Mouse (Mus musculus): Measurements from ENCODE around the gene 1700067K01Rik.
"Not testable (repeated sequence)": the region's sequence is repeated elsewhere in the genome, so short reads cannot be mapped to it uniquely, and the experiment has no call there.

1700067K01Rik gene

DNA sequence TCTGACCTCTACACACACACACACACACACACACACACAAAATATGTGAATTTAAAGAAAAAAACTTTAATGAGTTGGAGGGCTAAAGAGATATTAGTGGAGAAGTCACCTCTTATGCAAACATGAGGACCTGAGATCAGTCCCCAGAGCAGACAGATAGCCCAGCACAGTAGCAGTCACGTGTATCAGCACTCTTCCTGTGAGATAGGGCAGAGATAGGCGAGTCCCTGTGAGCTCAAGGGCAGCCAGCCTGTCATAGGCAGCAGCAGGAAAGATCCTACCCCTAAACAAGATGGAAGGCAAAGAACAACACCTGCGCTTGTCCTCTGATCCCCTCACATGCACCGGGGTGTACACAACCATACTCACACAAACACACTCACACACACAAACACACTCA lies 18.9 kb upstream of the 1700067K01Rik start:
- no peak for DNase-seq (ENCODE audit: extremely low read depth, low read depth, low spot score)

DNA sequence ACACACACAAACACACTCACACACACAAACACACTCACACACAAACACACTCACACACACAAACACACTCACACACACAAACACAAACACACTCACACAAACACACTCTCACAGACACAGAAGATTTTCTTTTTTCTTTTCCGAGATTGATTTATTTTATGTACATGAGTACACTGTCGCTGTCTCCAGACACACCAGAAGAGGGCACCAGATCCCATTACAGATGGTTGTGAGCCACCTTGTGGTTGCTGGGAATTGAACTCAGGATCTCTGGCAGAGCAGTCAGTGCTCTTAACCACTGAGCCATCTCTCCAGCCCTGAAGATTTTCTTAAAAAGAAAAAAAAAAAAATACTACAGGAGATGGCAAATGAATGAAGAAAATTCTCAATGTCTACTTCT lies 18.1 kb upstream of the 1700067K01Rik start:
- DNase-seq (ENCODE audit: extremely low read depth, low read depth, low spot score) = not testable (repeated sequence)

DNA sequence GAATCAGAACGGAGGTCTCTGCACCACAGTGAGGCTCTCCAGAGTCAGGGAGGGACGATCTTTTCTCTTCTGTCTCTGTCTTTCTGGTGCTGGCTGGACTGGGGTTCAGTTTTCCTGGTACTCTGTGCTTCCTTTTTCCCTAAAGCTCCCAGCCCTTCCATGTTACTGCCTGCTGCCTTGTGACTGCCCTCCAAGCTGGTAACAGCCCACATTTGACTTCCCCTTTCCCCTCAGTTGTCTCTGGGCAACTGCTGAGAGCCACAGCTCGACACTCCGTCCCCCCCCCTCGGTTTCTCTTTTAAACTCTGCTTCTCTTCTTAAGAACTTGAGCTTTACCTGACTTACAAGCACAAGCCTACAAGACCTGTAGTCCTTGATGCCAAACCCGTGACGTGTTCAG lies 12.1 kb upstream of the 1700067K01Rik start:
- DNase-seq (ENCODE audit: extremely low read depth, low read depth, low spot score) = no peak

DNA sequence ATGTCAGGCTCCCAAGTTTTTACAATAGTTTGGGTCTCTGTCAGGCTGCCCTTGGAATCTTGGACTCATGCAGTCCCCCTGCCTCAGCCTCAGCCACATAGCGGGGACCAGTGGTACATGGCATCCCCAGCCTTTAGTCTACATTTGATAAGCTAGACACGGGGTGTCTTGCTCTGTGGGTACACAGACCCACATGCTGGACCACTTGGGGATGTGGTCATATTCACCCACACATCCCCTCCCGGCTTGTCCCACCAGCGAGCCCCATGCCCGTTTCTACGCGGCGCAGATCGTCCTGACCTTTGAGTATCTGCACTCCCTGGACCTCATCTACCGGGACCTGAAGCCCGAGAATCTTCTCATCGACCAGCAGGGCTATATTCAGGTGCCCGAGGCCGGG lies 11.1 kb upstream of the 1700067K01Rik start:
- no peak for DNase-seq (ENCODE audit: extremely low read depth, low read depth, low spot score)

DNA sequence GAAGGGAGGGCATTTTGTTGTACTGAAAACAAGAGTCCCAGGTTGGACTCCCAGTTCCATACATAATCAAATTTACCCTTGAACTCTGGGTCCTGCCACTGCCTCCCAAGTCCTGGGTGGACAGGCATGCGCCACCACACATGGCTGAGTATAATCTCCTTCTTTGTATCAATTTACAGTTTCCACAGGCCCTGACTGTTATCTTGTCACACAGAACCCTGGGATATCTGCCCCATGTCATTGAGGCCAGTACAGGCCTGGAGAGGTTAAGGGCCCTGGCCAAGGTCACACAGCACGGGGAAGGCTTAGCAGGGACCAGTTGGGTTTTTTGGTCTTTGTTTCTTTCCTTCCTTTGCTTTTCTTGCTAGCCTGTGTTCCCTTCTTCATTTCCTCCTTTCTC lies 8.8 kb upstream of the 1700067K01Rik start:
- DNase-seq (ENCODE audit: extremely low read depth, low read depth, low spot score) = no peak

DNA sequence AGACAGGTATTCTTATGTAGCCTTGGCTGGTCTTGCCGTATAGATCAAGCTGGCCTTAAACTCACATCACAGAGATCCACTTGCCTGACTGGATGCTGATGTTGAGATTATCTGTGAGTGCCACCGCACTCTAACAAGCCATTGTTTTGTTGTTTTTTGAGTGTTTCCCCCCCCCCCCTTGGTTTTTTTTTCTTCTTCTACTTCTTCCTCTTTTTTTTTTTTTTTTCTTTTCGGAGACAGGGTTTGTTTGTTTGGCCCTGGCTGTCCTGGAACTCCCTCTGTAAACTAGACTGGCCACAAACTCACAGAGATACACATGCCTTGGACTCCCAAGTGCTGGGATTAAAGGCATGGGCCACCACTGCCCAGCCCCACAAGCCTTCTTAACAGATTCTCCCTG lies 7.3 kb upstream of the 1700067K01Rik start:
- no peak for DNase-seq (ENCODE audit: extremely low read depth, low read depth, low spot score)

DNA sequence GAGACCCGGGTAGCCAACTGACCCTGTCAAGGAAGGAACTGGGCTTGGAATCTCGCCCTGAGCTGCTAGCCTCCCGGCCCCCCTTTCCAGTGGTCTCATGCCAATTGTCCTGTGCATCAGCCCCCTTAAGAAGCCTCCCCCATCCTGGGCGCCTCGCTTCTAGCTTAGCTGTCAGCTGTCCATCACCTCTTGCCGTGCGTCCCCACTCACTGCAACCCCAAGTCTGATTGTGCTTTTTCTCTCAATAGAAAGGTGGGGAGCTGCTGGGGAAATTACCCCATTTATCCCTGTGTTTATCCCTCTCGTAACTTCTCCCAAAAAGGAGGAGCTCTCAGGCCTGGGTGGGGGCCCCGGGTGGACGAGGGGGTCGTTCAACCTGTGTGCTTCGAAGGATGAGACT lies 5.3 kb upstream of the 1700067K01Rik start:
- DNase-seq (ENCODE audit: extremely low read depth, low read depth, low spot score) = no peak

DNA sequence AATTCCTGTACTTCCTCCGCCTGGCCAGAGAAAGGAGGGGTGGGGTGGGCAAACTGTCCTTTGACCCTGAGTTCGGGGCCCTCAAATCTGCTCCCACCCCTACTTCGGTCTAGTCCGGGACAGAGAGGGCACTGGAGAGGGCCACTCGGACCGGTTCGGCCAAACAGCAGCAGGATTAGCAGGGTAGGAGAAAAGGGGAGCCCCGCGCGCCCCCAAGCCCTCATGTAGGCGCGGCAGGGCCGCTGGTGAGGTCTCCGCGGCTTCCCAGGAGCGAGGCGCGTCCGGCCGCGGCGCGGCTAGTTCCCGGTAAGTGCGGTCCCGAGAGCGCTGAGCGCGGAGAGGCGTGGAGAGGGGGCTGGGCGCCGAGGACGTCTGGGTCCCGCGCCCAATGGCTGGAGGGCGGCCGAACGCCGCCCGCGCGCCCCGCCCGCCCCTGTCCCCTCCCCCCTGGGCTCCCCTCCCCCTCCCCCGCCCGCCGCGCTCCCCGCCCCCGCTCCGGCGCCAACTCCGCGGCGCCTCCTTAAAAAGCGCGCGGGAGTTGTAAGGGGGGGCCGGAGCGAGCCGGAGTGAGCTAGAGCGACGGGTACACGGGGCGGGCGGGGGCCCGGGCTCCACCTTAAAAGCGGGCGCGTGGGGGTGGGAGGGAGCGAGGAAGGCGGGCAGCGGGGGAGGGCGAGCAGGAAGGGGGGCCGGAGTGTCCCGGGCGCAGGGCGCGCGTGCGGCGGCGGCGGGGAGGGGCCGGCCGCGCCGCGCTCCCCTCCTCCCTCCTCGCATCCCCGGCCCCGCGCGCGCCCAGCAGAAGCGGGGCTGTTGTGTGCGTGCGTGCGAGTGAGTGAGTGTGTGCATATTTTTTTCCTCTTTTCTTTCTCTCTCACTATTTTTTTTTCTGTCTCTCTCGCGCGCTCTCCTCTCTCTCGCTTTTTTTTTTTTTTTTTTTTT lies 4.5 kb upstream of the 1700067K01Rik start:
- DNase-seq (ENCODE audit: extremely low read depth, low read depth, low spot score) = no peak

DNA sequence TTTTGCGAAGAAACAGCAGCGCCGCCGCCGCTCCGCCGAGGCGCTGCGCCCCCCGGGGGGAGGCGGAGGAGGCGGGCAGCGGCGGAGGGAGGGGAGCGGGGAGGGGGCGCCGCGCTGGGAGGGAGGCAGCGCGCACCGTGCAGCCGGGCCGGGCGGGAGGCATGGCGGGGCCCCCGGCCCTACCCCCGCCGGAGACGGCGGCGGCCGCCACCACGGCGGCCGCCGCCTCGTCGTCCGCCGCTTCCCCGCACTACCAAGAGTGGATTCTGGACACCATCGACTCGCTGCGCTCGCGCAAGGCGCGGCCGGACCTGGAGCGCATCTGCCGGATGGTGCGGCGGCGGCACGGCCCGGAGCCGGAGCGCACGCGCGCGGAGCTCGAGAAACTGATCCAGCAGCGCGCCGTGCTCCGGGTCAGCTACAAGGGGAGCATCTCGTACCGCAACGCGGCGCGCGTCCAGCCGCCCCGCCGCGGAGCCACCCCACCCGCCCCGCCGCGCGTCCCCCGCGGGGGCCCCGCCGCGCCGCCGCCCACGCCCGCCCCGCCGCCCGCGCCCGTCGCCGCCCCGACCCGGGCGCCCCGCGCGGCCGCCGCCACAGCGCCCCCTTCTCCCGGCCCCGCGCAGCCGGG lies 3.7 kb upstream of the 1700067K01Rik start, which contains the start of gene Samd1:
TSS of gene Samd1 (plus strand) at position 162 of the 631 bp plus-strand sequence.
- DNase-seq (ENCODE audit: extremely low read depth, low read depth, low spot score) = no peak

DNA sequence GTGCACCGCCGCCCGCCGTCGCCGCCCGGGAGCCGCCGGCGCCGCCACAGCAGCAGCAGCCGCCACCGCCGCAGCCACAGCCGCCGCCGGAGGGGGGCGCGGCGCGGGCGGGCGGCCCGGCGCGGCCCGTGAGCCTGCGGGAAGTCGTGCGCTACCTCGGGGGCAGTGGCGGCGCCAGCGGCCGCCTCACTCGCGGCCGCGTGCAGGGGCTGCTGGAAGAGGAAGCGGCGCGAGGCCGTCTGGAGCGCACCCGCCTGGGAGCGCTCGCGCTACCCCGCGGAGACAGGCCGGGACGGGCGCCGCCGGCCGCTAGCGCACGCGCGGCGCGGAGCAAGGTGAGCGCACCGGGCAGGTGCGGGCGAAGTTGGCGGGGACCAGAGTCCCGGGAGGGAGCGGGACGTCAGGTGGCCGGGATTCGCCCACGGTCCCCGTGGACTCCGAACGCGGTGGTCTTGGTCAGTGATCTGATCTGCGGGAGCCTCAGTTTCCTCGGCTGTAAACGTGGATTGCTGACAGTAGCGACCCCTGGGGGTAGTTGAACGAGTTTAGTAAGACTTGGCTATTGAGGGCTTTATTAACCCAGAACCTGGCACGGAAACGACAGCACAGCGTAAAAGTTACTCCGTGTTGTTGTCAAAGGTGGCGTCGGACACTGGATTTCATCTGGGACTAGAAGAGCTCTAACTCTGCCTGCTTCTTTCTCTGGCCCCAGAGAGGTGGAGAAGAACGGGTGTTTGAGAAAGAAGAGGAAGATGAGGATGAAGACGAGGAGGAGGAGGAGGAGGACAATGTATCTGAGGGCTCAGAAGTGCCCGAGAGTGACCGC lies 2.9 kb upstream of the 1700067K01Rik start:
- DNase-seq (ENCODE audit: extremely low read depth, low read depth, low spot score) = no peak

DNA sequence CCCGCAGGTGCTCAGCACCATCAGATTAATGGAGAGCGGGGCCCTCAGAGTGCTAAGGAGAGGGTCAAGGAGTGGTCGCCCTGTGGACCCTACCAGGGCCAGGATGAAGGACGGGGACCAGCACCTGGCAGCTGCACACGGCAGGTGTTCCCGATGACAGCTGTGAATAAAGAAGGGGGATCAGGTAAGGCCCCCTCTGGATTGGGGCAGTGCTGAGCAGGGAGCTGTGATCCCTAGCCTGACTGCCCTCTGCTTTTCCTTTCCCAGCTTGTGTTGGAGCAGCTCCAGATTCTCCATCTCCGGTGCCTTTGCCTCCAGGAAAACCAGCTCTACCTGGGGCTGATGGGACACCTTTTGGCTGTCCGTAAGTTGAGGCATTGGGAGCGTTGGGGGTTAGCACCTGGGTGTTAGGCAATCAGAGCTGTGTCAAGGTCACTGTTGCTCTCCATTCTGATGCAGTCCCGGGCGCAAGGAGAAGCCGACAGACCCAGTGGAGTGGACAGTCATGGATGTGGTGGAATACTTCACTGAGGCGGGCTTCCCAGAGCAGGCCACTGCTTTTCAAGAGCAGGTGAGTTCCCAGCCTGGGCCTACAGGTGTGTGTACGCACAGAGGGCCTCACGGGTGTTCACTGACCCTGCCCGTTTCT lies 2.1 kb upstream of the 1700067K01Rik start:
- no peak for DNase-seq (ENCODE audit: extremely low read depth, low read depth, low spot score)

DNA sequence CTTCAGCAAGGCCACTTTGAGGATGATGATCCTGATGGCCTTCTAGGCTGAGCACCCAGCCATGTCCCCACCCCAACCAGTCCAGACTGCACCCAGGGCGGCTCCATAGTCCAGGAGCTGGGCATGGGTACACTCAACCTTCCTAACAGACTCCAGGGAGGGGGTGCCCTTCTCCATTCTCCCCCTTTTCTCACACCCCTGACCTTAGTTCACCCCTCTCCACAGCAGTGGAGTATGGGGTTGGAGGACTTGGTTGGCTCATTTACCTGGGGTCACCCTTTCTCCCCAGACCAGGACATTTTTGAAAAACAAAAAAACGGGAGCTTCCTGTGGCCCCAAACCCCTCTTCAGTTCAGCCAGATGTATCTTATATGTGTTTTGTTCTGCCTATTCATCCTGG lies 1.5 kb upstream of the 1700067K01Rik start:
- DNase-seq (ENCODE audit: extremely low read depth, low read depth, low spot score) = no peak

DNA sequence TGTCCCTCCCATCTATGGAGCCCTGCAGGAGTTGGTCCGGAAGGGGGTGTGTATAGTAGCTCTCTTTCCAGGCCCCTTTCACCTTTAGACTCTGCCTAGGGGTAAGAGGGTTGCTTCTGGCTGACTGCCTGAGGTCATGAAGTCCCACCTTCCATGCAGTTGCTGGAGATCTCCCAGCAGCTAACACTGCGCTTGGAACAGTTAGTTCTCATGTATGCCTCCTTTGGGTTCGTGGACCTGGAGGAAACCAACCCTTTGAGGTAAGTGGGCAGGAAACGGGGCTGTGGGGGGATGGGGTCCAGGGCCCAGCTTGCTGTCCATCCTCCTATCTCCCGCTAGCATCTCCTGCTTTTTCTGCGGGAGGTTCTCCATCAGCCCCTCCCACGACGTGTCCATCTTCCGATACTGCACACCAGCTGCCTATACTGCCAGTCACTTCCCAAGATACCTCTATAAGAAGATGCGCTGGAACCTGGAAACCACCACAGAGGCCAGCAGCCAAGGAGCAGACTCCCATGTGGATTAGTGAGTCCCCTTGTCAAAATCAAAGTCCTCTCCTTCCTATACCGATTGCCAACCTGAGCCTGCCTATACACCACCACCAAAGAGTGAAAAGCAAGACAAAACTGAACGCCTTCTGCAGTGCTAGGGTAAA lies 1.8 kb downstream of the 1700067K01Rik start:
- no peak for DNase-seq (ENCODE audit: extremely low read depth, low read depth, low spot score)

DNA sequence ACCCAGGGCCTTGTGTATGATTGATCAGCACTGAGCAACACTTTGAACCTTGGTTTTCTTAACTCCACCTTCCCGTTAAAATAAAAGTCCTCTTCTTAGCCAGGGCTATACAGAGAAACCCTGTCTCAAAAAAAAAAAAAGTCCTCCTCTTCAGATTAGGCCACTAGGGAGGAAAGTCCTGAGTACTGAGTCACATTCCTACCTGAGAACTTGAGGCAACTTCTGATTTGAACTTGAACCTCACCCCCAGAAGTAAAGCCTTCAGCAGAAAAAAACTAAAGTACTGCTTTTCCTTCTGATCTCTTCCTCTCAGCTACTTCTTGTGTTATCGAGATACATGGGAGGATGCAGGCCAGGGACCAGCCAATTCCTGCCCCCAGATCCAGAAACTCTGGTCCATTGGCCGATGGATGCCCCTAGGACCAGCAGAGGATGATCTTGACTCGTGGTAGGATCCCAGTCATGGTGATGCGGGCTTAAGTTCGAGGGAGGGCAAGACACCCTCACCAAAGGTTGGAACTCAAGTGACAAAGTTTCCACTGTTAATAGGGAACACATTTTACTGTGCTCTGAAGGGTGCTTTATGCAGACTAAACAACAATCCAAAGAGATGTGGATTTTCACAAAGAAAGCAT lies 2.4 kb downstream of the 1700067K01Rik start:
- no peak for DNase-seq (ENCODE audit: extremely low read depth, low read depth, low spot score)

DNA sequence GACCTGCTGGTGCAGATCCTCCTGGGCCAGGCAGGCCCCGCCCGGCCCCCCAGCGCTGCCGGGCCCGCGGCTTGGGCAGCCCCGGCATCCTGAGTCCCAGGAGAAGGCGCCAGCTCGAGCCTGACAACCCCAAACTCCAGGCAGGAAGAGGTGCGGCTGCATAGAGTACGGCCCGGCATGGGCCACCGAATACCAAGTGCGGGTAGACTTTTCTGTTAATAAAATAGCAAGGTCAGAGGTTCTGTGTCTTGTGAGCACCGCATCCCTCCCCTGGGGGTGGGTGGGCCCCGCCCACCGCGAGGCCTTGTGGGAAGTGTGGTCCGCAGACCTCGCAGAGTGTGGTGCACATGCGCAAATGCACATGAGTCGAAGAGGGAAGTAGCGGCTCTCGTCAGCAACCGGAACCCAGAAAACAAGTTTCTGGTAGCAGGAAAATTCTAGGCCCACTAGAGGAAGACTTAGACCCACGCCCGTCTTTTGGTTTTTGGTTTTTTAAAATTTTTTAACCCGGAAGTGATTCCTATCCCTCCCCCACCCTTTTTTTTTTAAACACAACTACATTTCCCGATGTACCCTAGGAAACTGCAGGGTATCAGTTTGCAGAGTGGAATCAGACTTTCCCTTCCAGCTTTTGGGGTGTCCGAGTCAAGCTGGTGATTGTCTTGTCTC lies 3.4 kb downstream of the 1700067K01Rik start:
- DNase-seq (ENCODE audit: extremely low read depth, low read depth, low spot score) = no peak

DNA sequence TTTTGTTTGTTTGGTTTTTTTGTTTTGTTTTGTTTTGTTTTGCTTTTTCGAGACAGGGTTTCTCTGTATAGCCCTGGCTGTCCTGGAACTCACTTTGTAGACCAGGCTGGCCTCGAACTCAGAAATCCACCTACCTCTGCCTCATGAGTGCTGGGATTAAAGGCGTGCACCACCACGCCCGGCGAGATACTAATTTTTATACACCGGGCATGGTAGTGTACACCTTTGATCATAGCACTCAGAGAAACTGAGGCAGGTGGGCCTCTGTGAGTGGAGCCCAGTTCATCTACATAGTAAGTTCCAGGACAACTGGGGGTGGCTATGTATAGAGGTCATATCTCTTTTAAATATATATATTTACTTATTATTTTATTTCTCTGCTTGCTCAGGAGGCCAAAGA lies 4.2 kb downstream of the 1700067K01Rik start:
- not testable (repeated sequence) for DNase-seq (ENCODE audit: extremely low read depth, low read depth, low spot score)

DNA sequence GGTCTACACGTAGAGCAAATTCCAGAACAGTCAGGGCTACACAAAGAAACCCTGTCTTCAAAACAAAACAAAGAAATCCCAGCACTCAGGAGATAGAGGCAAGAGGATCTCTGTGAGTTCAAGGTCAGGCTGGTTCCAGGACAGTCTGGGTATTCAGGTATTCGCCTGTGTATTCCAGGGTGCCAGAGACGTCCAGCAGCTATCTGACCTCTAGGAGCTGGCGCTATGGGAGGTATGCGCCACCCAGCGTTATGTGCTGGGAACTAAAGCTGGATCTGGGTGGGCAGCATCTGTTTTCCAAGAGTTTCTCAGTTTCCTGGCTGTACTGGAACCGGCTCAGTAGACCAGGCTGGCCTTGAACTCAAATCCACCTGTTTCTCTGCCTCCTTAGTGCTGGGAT lies 7.1 kb downstream of the 1700067K01Rik start:
- DNase-seq (ENCODE audit: extremely low read depth, low read depth, low spot score) = no peak

DNA sequence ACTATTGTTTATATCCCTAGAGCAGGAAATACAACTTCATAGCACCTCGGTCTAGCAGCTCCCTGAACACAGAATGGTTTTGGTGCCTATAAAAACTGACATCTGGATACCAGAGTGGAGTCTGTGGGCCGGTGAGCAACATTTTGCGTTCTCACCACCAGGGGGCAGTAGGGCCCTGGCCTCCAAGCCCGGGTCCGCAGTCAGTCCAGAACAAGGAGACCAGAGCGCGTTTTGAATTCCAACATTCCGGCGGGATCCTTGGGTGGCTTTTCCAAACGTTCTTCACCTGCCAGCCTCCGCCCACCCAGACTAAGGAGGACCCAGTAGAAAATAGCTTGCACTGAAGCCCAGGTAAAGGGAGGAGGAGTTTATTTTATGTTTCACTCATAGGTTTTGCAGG lies 8.6 kb downstream of the 1700067K01Rik start:
- DNase-seq (ENCODE audit: extremely low read depth, low read depth, low spot score) = no peak

Data from fat pad, adult 2 months (tissue).